ENCODE assay signal across 15 mouse cellular contexts in genomic region chr19:6633400-6633799, GRCm38 (mm10).
A peak's percentile ranks its signal among the peaks of the same experiment; 100 is the strongest.
DNase-seq lines count a peak whose midpoint lies in the region; ATAC-seq and TF ChIP-seq lines count a peak whose summit lies in the region.
"Had no signal": no experiment of that assay in that cellular context is flagged by ENCODE, and none has a peak within 500 bp of the region (broad histone marks: within the 10 kb centered on the region; RNA-seq: fewer than 3 reads in every experiment).

No protein-coding gene starts in this region.

- 62% methylated on average over 10 of the region's 10 CpGs for WGBS in hindbrain, embryonic 11.5 days
- WGBS in hindbrain, embryonic 10.5 days: 52% methylated on average over 10 of the region's 10 CpGs
- 42% methylated on average over 10 of the region's 10 CpGs for WGBS in hindbrain, embryonic 14.5 days
- 55% methylated on average over 10 of the region's 10 CpGs for WGBS in liver, embryonic 11.5 days

- no peaks in the 10 kb centered on the region for H3K27me3 ChIP-seq in hindbrain, embryonic 11.5 days (ENCODE audit: control insufficient read depth, insufficient read depth, low read length)
- no peaks in the 10 kb centered on the region for H3K27me3 ChIP-seq in hindbrain, embryonic 10.5 days (ENCODE audit: insufficient read depth, poor library complexity, severe bottlenecking)
- no peaks in the 10 kb centered on the region for H3K27me3 ChIP-seq in hindbrain, embryonic 14.5 days (ENCODE audit: control insufficient read depth, insufficient read depth, low read length)
- no peaks in the 10 kb centered on the region for H3K27me3 ChIP-seq in liver, embryonic 11.5 days (replicated peaks; ENCODE audit: control insufficient read depth, insufficient read depth, low read length)
- H3K27me3 ChIP-seq: liver, embryonic 15.5 days had no signal

- no peak overlapping the region for H3K9ac ChIP-seq in hindbrain, embryonic 11.5 days (ENCODE audit: low read depth, low read length)
- H3K9ac ChIP-seq in hindbrain, embryonic 14.5 days: no peak overlapping the region
- H3K9ac ChIP-seq in liver, embryonic 11.5 days (ENCODE audit: low read depth, low read length): no peak overlapping the region
- H3K9ac ChIP-seq: liver, embryonic 15.5 days had no signal

- no peaks in the 10 kb centered on the region for H3K36me3 ChIP-seq in hindbrain, embryonic 11.5 days (ENCODE audit: control insufficient read depth, insufficient read depth, low read length)
- no peaks in the 10 kb centered on the region for H3K36me3 ChIP-seq in hindbrain, embryonic 10.5 days
- no peaks in the 10 kb centered on the region for H3K36me3 ChIP-seq in hindbrain, embryonic 14.5 days (replicated peaks; ENCODE audit: control insufficient read depth, insufficient read depth)
- no peaks in the 10 kb centered on the region for H3K36me3 ChIP-seq in liver, embryonic 11.5 days (ENCODE audit: control insufficient read depth, insufficient read depth, low read length)
- H3K36me3 ChIP-seq: liver, embryonic 15.5 days had no signal

- DNase-seq in hindbrain, embryonic 11.5 days (ENCODE audit: low spot score): peak; percentile 25
- no peak for DNase-seq in hindbrain, embryonic 10.5 days (ENCODE audit: low spot score)
- DNase-seq in 416B (ENCODE audit: low read depth) (peak; percentile 17), ZHBTc4 (ENCODE audit: low read depth, low spot score) (peak; percentile 23)
- DNase-seq in hindbrain, embryonic 14.5 days (ENCODE audit: low spot score): peak; percentile 39
- no peak for DNase-seq in liver, embryonic 11.5 days (ENCODE audit: low spot score)
- DNase-seq in gastrocnemius, adult 2 months: no peak
- DNase-seq in left cerebral cortex, adult 8-10 months (ENCODE audit: low spot score in 2 of 2): no peak
- DNase-seq: heart, postnatal 14 days; kidney, postnatal 14 days; lung, postnatal 36 days had no signal

- intact Hi-C loops in gastrocnemius, adult 2 months (cut with DNase I): no loop called here

- no peak overlapping the region for H3K27ac ChIP-seq in hindbrain, embryonic 11.5 days (ENCODE audit: low read depth, low read length)
- no peak overlapping the region for H3K27ac ChIP-seq in hindbrain, embryonic 10.5 days
- no peak overlapping the region for H3K27ac ChIP-seq in hindbrain, embryonic 14.5 days
- H3K27ac ChIP-seq in liver, embryonic 11.5 days (ENCODE audit: low read depth, low read length): no peak overlapping the region
- no peak overlapping the region for H3K27ac ChIP-seq in gastrocnemius, adult 2 months
- H3K27ac ChIP-seq: liver, embryonic 15.5 days had no signal

- TF ChIP-seq CTCF in gastrocnemius, adult 2 months (IDR thresholded peaks at IDR 0.05): no peak

- no peaks in the 10 kb centered on the region for H3K9me3 ChIP-seq in hindbrain, embryonic 11.5 days (ENCODE audit: control insufficient read depth, low read length)
- no peaks in the 10 kb centered on the region for H3K9me3 ChIP-seq in hindbrain, embryonic 10.5 days
- H3K9me3 ChIP-seq in hindbrain, embryonic 14.5 days (ENCODE audit: control insufficient read depth, low read length): no peaks in the 10 kb centered on the region
- no peaks in the 10 kb centered on the region for H3K9me3 ChIP-seq in liver, embryonic 11.5 days (ENCODE audit: control insufficient read depth, low read length)
- H3K9me3 ChIP-seq: liver, embryonic 15.5 days had no signal

- H3K4me1 ChIP-seq in hindbrain, embryonic 11.5 days (replicated peaks; ENCODE audit: control insufficient read depth, insufficient read depth, low read length): no peaks in the 10 kb centered on the region
- peaks cover 10% of the 10 kb centered on the region for H3K4me1 ChIP-seq in hindbrain, embryonic 10.5 days (replicated peaks)
- no peaks in the 10 kb centered on the region; the same call in 1 of the 2 replicates for H3K4me1 ChIP-seq in hindbrain, embryonic 14.5 days (replicated peaks; ENCODE audit: control insufficient read depth, insufficient read depth, low read length)
- H3K4me1 ChIP-seq in liver, embryonic 11.5 days (replicated peaks; ENCODE audit: control insufficient read depth, insufficient read depth, low read length): no peaks in the 10 kb centered on the region
- H3K4me1 ChIP-seq: liver, embryonic 15.5 days had no signal

- H3K4me2 ChIP-seq in hindbrain, embryonic 11.5 days (replicated peaks; ENCODE audit: low read depth, low read length): no peak overlapping the region
- peak overlapping the region; percentile 21 for H3K4me2 ChIP-seq in hindbrain, embryonic 14.5 days (replicated peaks)
- no peak overlapping the region for H3K4me2 ChIP-seq in liver, embryonic 11.5 days
- H3K4me2 ChIP-seq: liver, embryonic 15.5 days had no signal

- no peak overlapping the region for H3K4me3 ChIP-seq in hindbrain, embryonic 11.5 days (ENCODE audit: low read depth, low read length)
- H3K4me3 ChIP-seq in hindbrain, embryonic 10.5 days: no peak overlapping the region
- no peak overlapping the region for H3K4me3 ChIP-seq in hindbrain, embryonic 14.5 days (replicated peaks; ENCODE audit: low read length)
- H3K4me3 ChIP-seq in liver, embryonic 11.5 days (ENCODE audit: low read depth, low read length): no peak overlapping the region
- H3K4me3 ChIP-seq in gastrocnemius, adult 2 months: no peak overlapping the region
- H3K4me3 ChIP-seq: liver, embryonic 15.5 days; myocyte had no signal

- no peak for ATAC-seq in hindbrain, embryonic 11.5 days (ENCODE audit: low FRiP score)
- ATAC-seq in hindbrain, embryonic 14.5 days (ENCODE audit: low FRiP score): no peak
- no peak for ATAC-seq in liver, embryonic 11.5 days (replicated peaks; ENCODE audit: low FRiP score)
- ATAC-seq: intestine, embryonic 16.5 days; Patski had no signal

Comparison
In these comparisons a context has a peak if more than half of its experiments do, and no peak if none do; other contexts are left out.
1. DNase-seq: peak in hindbrain, embryonic 11.5 days (single experiment), 416B (single experiment), ZHBTc4 (single experiment) and hindbrain, embryonic 14.5 days (single experiment); none in hindbrain, embryonic 10.5 days (single experiment), liver, embryonic 11.5 days (single experiment), gastrocnemius, adult 2 months (single experiment) and left cerebral cortex, adult 8-10 months (0 of 2).